Mouse (Mus musculus) central nervous system, embryonic 11.5 days (tissue): ENCODE data around the gene Pltp. TPM values are rescaled to one million over a fixed set of nuclear protein-coding genes. Genes with fewer than 3 reads are reported as not detected.

Source experiments
- polyA plus RNA-seq: library from polyadenylated mRNA; depleted of rRNA; stranded (reverse); fragments of >200 nt; gene quantifications from 2 replicates; pipeline ENCODE4 v1.2.3, GENCODE M21; 2012; rRNA removed

The Pltp gene
- polyA plus RNA-seq: 42.5 and 58.0 TPM in 2 replicates

DNA sequence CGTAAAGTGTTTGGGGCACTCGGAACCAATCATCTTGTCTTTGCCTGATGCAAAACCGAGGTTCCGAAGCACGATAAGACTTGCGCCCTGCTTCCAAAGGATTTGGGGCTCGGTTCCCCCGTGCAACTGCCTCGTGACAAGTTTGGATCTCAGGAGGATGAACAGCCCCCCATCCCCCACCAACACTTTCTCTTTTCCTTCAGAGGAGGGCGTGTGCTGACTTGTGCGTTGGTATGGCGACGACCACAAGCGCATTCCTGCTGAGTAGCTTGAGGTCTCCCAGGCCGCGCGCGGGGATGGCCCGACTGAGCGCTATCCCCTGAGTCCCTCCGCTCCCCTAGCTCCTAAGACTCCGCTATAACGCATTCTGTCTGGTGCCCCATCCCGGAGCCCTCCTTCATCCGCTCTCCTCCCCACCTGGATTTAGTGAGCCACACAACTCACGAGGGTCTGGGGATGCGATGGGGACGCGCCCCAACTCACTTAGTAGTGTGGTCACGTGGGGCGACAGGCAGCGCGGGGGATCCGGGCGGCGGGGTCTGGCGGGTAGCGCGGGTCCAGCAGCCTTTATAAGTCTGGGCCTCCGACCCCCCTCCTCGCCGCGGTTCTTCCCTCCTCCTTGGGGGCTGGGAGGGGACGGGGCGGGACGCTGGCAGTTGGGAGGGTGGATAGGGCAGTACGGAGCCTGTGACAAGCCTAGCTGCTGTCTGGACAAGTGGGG lies at the start of gene Pltp:
Gene Pltp (minus strand): TSS at position 611 of the 721 bp plus-strand sequence.

DNA sequence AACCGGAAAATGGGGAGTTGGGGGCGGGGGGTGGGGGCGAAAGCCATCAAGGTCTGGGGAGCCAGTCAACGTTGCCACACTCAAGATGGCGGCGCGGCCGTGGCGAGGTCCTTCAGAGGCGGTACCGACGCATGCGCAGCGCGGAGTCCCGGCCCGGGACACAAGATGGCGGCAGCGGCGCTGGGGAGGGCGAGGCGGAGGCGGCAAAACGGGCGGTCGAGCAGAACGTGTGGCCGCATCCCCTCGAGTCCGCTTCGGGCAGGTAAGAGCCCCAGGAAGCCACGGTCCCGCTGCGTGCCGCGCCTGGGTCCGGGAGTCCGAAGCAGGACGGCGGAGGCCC lies 21.7 kb upstream of the Pltp start, which contains the start of gene Pcif1:
Gene Pcif1 (plus strand): TSS at position 77 of the 340 bp plus-strand sequence.

DNA sequence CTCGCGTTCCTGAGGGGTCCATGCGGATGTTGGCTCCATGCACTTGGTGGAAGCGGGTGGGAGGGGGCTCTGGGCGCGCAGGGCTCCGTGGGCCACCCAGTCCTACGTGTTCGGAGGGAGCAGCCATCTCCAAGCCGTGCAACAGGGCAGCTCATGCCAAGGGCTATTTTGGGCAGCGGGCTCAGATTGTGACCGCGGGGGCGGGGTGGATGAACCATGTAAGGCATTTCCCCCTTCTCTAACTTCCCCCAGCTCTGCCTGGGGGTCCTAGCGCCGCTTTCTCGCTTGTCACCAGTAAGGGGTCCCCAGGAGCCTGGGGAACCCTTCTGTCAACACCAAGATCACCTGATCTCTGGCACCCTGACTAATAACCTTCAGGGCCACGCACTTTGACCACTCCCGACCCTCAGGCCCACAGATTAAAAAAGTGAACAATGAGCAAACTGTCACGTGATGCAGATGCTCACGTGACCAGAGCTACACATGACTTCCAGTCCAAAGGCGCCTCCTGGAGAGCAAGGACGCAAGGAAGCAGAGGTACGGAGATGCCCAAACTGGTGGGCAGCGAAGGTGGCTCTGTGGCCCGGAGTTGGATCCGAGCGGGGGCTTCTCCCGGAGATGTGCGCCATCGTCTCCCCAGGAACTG lies 24.1 kb downstream of the Pltp start, which contains the start of gene Neurl2:
Gene Neurl2 (minus strand): TSS at position 143 of the 646 bp plus-strand sequence.

DNA sequence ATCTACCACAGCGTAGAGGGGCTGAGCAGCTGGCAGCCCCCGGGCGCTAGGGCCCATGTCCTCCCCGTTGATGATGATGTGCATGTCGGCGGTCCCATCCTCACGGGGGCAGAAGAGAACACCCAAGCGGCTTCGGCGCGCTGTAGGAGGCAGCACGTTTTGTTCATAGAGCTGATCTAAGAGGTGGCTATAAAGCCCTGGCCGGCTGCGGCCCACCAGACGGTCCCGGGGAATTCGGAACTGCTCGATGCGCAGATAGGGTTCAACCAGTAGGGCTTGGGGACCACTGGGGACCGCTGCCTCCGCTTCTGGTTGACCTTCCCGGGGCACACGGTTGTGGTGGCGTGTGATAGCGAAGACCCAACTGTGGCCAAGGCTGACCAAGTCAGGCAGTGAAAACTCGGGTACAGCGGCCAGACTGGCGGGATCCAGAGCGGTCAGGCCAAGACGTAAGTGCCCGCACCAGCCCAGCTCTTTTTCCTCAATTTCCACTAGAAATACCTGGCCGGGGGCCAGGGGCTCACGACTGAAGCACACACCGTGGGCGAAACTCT lies 24.7 kb downstream of the Pltp start, which contains the start of gene Ctsa:
Gene Ctsa (plus strand): TSS at position 126 of the 554 bp plus-strand sequence.

DNA sequence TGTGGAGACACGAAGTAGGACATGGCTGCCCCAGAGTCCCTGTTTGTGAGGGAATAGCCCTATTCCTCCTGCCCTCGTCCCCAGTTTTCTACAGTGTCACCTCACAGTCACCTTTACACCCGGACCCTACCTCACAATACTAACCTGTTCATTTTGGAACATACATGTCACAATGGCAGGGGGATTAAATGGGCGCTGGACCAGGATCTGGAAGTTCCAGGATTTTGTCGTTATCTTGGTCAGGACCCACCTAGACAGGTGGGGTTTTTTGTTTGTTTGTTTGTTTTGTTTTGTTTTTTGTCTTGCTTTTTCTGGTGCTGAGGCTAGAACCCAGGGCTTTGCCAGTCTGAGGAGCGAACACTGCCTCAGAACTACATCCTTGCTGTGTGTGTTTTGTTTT lies 29.1 kb downstream of the Pltp start, which contains the start of gene Spata25:
Gene Spata25 (minus strand): TSS at position 101 of the 400 bp plus-strand sequence.

DNA sequence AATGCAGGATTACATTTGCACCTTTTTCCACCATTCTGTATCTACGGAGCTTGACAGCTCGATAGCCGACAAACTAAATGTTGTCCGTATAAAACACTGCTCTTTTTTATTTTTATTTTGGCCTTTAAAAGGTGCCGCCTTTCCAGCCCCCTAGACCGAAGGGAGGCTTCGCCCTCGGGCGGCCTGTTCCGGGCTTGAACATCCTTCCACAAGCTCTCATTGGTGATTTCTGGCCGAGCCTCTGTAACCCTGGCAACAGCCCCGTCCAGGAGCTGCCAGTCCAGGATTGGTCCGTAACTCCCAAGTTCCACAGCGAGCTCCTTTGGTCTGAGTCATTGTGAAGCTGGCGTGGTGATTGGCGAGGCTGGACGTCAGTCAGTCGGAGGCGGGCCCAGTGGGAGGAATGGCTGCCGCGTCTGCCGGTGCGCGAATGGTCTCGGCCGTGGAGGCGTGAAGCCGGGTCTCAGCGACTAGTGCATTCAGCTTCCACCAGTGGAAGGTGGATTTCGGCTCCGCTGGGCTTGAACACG lies 34.8 kb downstream of the Pltp start, which contains the start of gene Zswim1:
Gene Zswim1 (plus strand): TSS at position 51 of the 530 bp plus-strand sequence.

DNA sequence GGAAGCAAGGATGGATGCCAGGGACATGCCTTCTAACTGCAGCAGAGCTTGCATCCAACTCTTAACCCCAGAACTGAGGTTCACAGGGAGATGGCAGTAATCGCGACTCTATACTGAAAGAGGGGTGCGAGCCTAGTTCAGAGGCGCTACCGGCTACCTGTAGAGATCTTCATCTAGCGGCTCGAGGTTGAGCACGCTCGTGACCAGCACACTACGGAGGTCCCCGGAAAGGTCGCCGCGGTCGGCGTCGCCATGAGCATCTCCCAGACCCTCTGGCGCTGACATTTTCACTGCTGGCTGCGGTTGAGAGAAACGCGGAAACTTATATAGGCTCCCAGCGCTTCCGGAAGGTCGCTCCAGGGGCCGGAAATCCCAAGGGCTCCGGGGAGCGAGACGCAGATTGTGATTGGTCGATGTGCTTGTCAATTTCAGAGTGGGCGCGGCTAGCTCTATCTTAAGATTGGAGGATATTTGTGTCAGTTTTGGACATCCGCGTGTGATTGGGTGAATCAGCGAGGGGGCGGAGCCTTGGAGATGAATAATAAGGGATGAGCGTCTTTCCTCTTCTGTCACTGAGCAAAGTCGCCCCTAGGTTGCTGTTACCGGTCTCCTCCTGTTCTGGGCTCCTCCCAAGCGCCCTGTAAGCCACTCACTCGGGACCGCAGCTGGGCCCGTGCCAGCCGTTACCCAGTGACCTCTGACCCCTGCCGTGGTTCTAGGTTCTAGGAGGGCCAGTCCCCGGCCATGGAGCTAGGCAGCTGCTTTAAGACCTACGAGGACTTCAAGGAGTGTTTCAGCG lies 52.8 kb downstream of the Pltp start, which contains the start of the genes Acot8 and Zswim3:
Gene Acot8 (minus strand): TSS at position 350 of the 799 bp plus-strand sequence.
Gene Zswim3 (plus strand): TSS at position 566 of the 799 bp plus-strand sequence.

Other genes starting within 250 kb of the Pltp start
- gene Wfdc6b, start 244.2 kb downstream of the Pltp start, polyA plus RNA-seq: not detected in 2 replicates
- gene Wfdc8, start 244.1 kb downstream of the Pltp start, polyA plus RNA-seq: not detected in 2 replicates
- not detected in 2 replicates for gene Wfdc16, start 218.9 kb downstream of the Pltp start, polyA plus RNA-seq
- 0.30 and 0.42 TPM in 2 replicates for gene Wfdc10, start 201.7 kb downstream of the Pltp start, polyA plus RNA-seq
- gene Wfdc9, start 201.1 kb downstream of the Pltp start, polyA plus RNA-seq: not detected in 2 replicates
- gene Wfdc11, start 183.6 kb downstream of the Pltp start, polyA plus RNA-seq: not detected in 2 replicates
- 0.06 and 0.20 TPM in 2 replicates for gene Wfdc13, start 172.6 kb downstream of the Pltp start, polyA plus RNA-seq
- not detected in 2 replicates for gene Spint4, start 159.2 kb downstream of the Pltp start, polyA plus RNA-seq
- not detected in 2 replicates for gene Spint5, start 142.4 kb downstream of the Pltp start, polyA plus RNA-seq
- gene Wfdc3, start 111.8 kb downstream of the Pltp start, polyA plus RNA-seq: 0.35 and 0.89 TPM in 2 replicates
- 62.3 and 91.0 TPM in 2 replicates for gene Dnttip1, start 111.7 kb downstream of the Pltp start, polyA plus RNA-seq
- 340 and 341 TPM in 2 replicates for gene Ube2c, start 87.8 kb downstream of the Pltp start, polyA plus RNA-seq
- 1.6 and 29.6 TPM in 2 replicates for gene Tnnc2, start 77.7 kb downstream of the Pltp start, polyA plus RNA-seq
- gene Snx21, start 71.9 kb downstream of the Pltp start, polyA plus RNA-seq: 9.0 and 10.5 TPM in 2 replicates
- gene Acot8, start 52.8 kb downstream of the Pltp start, polyA plus RNA-seq: 19.5 and 26.6 TPM in 2 replicates
- gene Zswim3, start 52.6 kb downstream of the Pltp start, polyA plus RNA-seq: 4.5 and 6.2 TPM in 2 replicates
- 6.0 and 9.0 TPM in 2 replicates for gene Zswim1, start 35.0 kb downstream of the Pltp start, polyA plus RNA-seq
- gene Spata25, start 29.2 kb downstream of the Pltp start, polyA plus RNA-seq: 0.35 TPM in 1 of 2 replicates, not detected in the other
- 69.6 and 100 TPM in 2 replicates for gene Ctsa, start 24.8 kb downstream of the Pltp start, polyA plus RNA-seq
- gene Neurl2, start 24.3 kb downstream of the Pltp start, polyA plus RNA-seq: 5.9 and 6.0 TPM in 2 replicates
- gene Pcif1, start 21.6 kb upstream of the Pltp start, polyA plus RNA-seq: 40.0 and 53.1 TPM in 2 replicates
- 18.2 and 29.1 TPM in 2 replicates for gene Zfp335, start 54.0 kb upstream of the Pltp start, polyA plus RNA-seq
- 1.2 and 1.6 TPM in 2 replicates for gene Mmp9, start 83.1 kb upstream of the Pltp start, polyA plus RNA-seq
- gene Slc12a5, start 103.1 kb upstream of the Pltp start, polyA plus RNA-seq: 12.9 and 13.2 TPM in 2 replicates
- gene Ncoa5, start 177.2 kb upstream of the Pltp start, polyA plus RNA-seq: 89.9 and 97.7 TPM in 2 replicates
- gene Cd40, start 197.9 kb upstream of the Pltp start, polyA plus RNA-seq: 7.3 and 10.2 TPM in 2 replicates
- not detected in 2 replicates for gene 1700025C18Rik, start 233.0 kb upstream of the Pltp start, polyA plus RNA-seq